Mouse (Mus musculus) ES-E14 (cell line): ENCODE data around the gene Cd8a. TPM values are rescaled to one million over a fixed set of nuclear protein-coding genes. Genes with fewer than 3 reads are reported as not detected.

Experiments
- DNase-seq: peaks from one replicate; pipeline ENCODE4 v3.0.0-alpha.2; 2013; ENCODE audit warnings: low read depth, low spot score
- H3K27ac ChIP-seq: 2 replicates; pipeline ENCODE4 v1.5.1; 2012; ENCODE audit warnings: low read depth, mild to moderate bottlenecking, low read length, moderate library complexity, mixed read lengths; ENCODE audit not compliant: poor library complexity, insufficient read depth, severe bottlenecking
- H3K36me3 ChIP-seq: 2 replicates; pipeline ENCODE4 v1.6.1; 2012; ENCODE audit warnings: mild to moderate bottlenecking, low read length, moderate library complexity, mixed read lengths; ENCODE audit not compliant: control insufficient read depth, poor library complexity, insufficient read depth, severe bottlenecking
- H3K4me1 ChIP-seq, 2 experiments: fragments of 150-350 bp in 1 of 2; sonication (generic) in 1 of 2; 2 replicates each; pipeline ENCODE4 v1.6.1; 2012; ENCODE audit warnings: low read length in 2 of 2, mild to moderate bottlenecking in 1 of 2, mixed read lengths in 1 of 2; ENCODE audit not compliant: control insufficient read depth in 2 of 2, insufficient read depth in 2 of 2, poor library complexity in 1 of 2
- H3K4me3 ChIP-seq, 2 experiments: fragments of 150-350 bp in 1 of 2; sonication (generic) in 1 of 2; 2 replicates each; pipeline ENCODE4 v1.5.1; 2012; ENCODE audit warnings: low read length in 2 of 2, low read depth in 1 of 2, mild to moderate bottlenecking in 1 of 2, mixed read lengths in 1 of 2; ENCODE audit not compliant: insufficient read depth in 1 of 2, poor library complexity in 1 of 2, severe bottlenecking in 1 of 2
- H3K9ac ChIP-seq: 2 replicates; pipeline ENCODE4 v1.6.1; 2012; ENCODE audit warnings: low read depth, mild to moderate bottlenecking, low read length, mixed read lengths; ENCODE audit not compliant: poor library complexity, insufficient read depth, severe bottlenecking
- H3K9me3 ChIP-seq: fragments of 150-350 bp; sonication (generic); 2 replicates; pipeline ENCODE4 v1.6.1; 2012; ENCODE audit warnings: low read depth, mild to moderate bottlenecking, low read length; ENCODE audit not compliant: control insufficient read depth, insufficient read depth
- CHD2 ChIP-seq: IDR thresholded peaks from 2 replicates; pipeline ENCODE4 v1.6.1; 2014; ENCODE audit warnings: mild to moderate bottlenecking, low read depth, low read length, inconsistent platforms
- HCFC1 ChIP-seq: IDR thresholded peaks from 2 replicates; pipeline ENCODE4 v1.6.1; 2012; ENCODE audit warnings: low read length, inconsistent platforms, borderline replicate concordance; ENCODE audit not compliant: insufficient read depth
- MAFK ChIP-seq: IDR thresholded peaks from 2 replicates; pipeline ENCODE4 v1.6.1; 2014; ENCODE audit warnings: mild to moderate bottlenecking, low read depth, low read length, inconsistent platforms; ENCODE audit not compliant: insufficient read depth
- ZC3H11A ChIP-seq: IDR thresholded peaks from 2 replicates; pipeline ENCODE4 v1.6.1; 2012; ENCODE audit warnings: low read depth, mild to moderate bottlenecking, inconsistent platforms, low read length, borderline replicate concordance
- ZNF384 ChIP-seq: IDR thresholded peaks from 2 replicates; pipeline ENCODE4 v1.6.1; 2012; ENCODE audit warnings: low read depth, low read length, inconsistent platforms
- in situ Hi-C, 2 experiments: fragments of 600-800 bp; cut with MboI; formaldehyde crosslinking; loops; one replicate each; pipeline ENCODE4 v1.15.1; 2025; ENCODE audit warnings: low sequenced_read_pairs in 2 of 2, inconsistent platforms in 1 of 2; ENCODE audit not compliant: unreplicated experiment in 2 of 2
- total RNA-seq: library from RNA; depleted of rRNA; stranded (reverse); fragments of 300-350 nt; gene quantifications from 2 replicates; pipeline ENCODE4 v1.2.3, GENCODE M21; 2012

Gene Cd8a
- total RNA-seq, 1 experiment: 0.13 TPM

GRCm38 (mm10) chr6:71372041-71372720 lies 1.0 kb upstream of the Cd8a start:
- in situ Hi-C loops: no loop called here
- no peak overlapping the region for H3K4me3 ChIP-seq
- no peaks in the 10 kb centered on the region for H3K36me3 ChIP-seq
- H3K27ac ChIP-seq: no peak overlapping the region
- H3K9me3 ChIP-seq: no peaks in the 10 kb centered on the region
- TF ChIP-seq ZNF384 (no peak), HCFC1 (no peak), MAFK (no peak), CHD2 (no peak), ZC3H11A (no peak)
- no peaks in the 10 kb centered on the region for H3K4me1 ChIP-seq
- H3K9ac ChIP-seq: no peak overlapping the region
- DNase-seq: no peak

GRCm38 (mm10) chr6:71374311-71374829 lies 1.1 kb downstream of the Cd8a start:
- in situ Hi-C loops: no loop called here
- Histone ChIP-seq H3K9ac (no peak overlapping the region), H3K27ac (no peak overlapping the region), H3K4me1 (no peaks in the 10 kb centered on the region), H3K36me3 (no peaks in the 10 kb centered on the region), H3K4me3 (no peak overlapping the region), H3K9me3 (no peaks in the 10 kb centered on the region)
- TF ChIP-seq CHD2: no peak
- TF ChIP-seq ZC3H11A: no peak
- TF ChIP-seq HCFC1: no peak
- no peak for TF ChIP-seq MAFK
- TF ChIP-seq ZNF384: no peak
- no peak for DNase-seq

DNA sequence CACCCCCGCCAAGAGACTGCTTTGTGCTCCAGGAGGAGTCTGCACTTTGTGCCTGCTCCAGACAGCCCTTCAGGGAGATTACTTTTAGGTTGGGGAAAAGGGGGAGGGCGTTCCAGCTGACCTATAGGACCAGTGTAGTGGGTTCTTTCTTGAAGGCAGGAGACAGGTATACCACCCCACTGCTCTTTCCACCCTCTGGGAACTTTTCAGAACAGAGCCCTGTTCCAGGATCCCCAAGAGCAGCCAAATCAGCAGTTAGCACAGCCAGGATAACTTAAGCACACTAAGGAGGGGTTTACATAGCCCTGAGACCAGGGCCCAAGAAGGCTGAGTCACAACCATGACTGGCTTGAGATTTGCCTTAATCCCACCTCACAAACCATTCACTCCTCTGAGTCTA lies 1.7 kb downstream of the Cd8a start:
- H3K9me3 ChIP-seq: no peaks in the 10 kb centered on the region
- no peak for DNase-seq
- H3K9ac ChIP-seq: no peak overlapping the region
- H3K36me3 ChIP-seq: no peaks in the 10 kb centered on the region
- TF ChIP-seq MAFK (no peak), CHD2 (no peak), ZC3H11A (no peak), HCFC1 (no peak), ZNF384 (no peak)
- H3K4me1 ChIP-seq: no peaks in the 10 kb centered on the region
- no peak overlapping the region for H3K4me3 ChIP-seq
- in situ Hi-C loops: no loop called here
- no peak overlapping the region for H3K27ac ChIP-seq

DNA sequence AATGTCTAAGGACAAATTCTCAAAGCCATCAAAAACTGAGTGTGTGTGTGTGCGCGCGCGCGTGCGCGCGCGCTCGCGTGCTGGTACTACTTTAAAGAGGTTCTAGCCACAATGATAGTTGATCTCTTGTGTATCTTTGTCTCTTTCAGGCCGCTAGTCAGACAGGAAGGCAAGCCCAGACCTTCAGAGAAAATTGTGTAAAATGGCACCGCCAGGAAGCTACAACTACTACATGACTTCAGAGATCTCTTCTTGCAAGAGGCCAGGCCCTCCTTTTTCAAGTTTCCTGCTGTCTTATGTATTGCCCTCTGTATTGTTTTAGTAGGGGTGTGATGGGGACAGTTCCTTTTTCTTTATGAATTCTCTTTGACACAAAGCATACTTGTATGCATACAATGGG lies 3.5 kb downstream of the Cd8a start:
- Histone ChIP-seq H3K36me3 (no peaks in the 10 kb centered on the region), H3K9me3 (no peaks in the 10 kb centered on the region), H3K4me3 (no peak overlapping the region), H3K4me1 (no peaks in the 10 kb centered on the region), H3K9ac (no peak overlapping the region), H3K27ac (no peak overlapping the region)
- TF ChIP-seq MAFK (no peak), ZC3H11A (no peak), HCFC1 (no peak), CHD2 (no peak), ZNF384 (no peak)
- no peak for DNase-seq
- in situ Hi-C loops: no loop called here

- H3K9me3 ChIP-seq: no peaks in the 10 kb centered on the region
- DNase-seq: no peak
- no peaks in the 10 kb centered on the region for H3K4me1 ChIP-seq
- no peak for TF ChIP-seq ZNF384
- no peak for TF ChIP-seq ZC3H11A
- no peak for TF ChIP-seq CHD2
- no peak for TF ChIP-seq MAFK
- no peak for TF ChIP-seq HCFC1
- H3K9ac ChIP-seq: no peak overlapping the region
- in situ Hi-C loops: no loop called here
- no peak overlapping the region for H3K4me3 ChIP-seq
- no peaks in the 10 kb centered on the region for H3K36me3 ChIP-seq
- H3K27ac ChIP-seq: no peak overlapping the region
Observed at GRCm38 (mm10) chr6:71381654-71382053, 8.4 kb downstream of the Cd8a start.
